In the genomic region with DNA sequence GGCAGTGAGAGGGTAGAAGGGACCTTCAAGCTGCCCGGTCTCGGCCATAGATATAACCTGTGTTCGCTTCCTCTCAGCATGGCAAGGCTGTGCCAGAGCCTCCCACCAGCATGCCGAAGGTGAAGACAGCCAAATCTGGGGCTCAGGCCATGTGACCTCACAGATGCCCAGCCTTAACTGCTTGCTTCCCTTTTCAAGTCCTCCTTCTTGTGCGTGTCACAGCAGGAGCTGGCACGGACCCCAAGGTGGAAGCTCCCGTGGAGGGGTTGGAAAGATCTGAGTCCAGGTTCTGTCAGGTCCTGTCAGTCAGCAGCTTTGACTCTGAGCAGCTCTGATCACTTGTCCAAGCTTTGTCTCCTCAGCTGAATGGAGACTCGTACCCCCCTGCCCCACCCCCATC, we compare ENCODE assay signal across 28 mouse cellular contexts. TPM values are rescaled to one million over a fixed set of nuclear protein-coding genes. Genes with fewer than 3 reads are reported as not detected.
DNase-seq lines count a peak whose midpoint lies in the region; ATAC-seq lines count a peak whose summit lies in the region.
"Had no signal": no experiment of that assay in that cellular context is flagged by ENCODE, and none has a peak within 500 bp of the region (broad histone marks: within the 10 kb centered on the region; RNA-seq: fewer than 3 reads in every experiment).

No protein-coding gene starts in this region.

- H3K9me3 ChIP-seq in hindbrain, embryonic 12.5 days (replicated peaks) = no peaks in the 10 kb centered on the region
- H3K9me3 ChIP-seq: embryonic facial prominence, embryonic 12.5 days; embryonic facial prominence, embryonic 15.5 days; heart, embryonic 12.5 days; heart, embryonic 15.5 days; hindbrain, embryonic 10.5 days had no signal

- H3K27me3 ChIP-seq in hindbrain, embryonic 12.5 days = peaks cover 26% of the 10 kb centered on the region
- H3K27me3 ChIP-seq: embryonic facial prominence, embryonic 12.5 days; embryonic facial prominence, embryonic 15.5 days; heart, embryonic 12.5 days; heart, embryonic 15.5 days had no signal

- H3K36me3 ChIP-seq in hindbrain, embryonic 12.5 days = 0 out of 2 replicates have a peak, but pooled peaks cover 15% of the 10 kb centered on the region
- H3K36me3 ChIP-seq: heart, embryonic 15.5 days had no signal

- ATAC-seq in hindbrain, embryonic 12.5 days (ENCODE audit: low FRiP score) = no peak
- ATAC-seq: activated CD4-positive, CD25-positive, alpha-beta regulatory T cell, adult 4 months; forebrain, embryonic 14.5 days; forebrain, postnatal 0 days; hindbrain, postnatal 0 days; inflammation-experienced regulatory T-cells, adult 6 months; intestine, embryonic 16.5 days had no signal

- no peak overlapping the region for H3K4me3 ChIP-seq in hindbrain, embryonic 12.5 days
- H3K4me3 ChIP-seq: embryonic facial prominence, embryonic 12.5 days; embryonic facial prominence, embryonic 15.5 days; gastrocnemius, adult 2 months; heart, embryonic 12.5 days; heart, embryonic 15.5 days; hindbrain, embryonic 10.5 days had no signal

- no peak overlapping the region for H3K27ac ChIP-seq in hindbrain, embryonic 12.5 days
- H3K27ac ChIP-seq: embryonic facial prominence, embryonic 12.5 days; embryonic facial prominence, embryonic 15.5 days; gastrocnemius, adult 2 months; heart, embryonic 15.5 days; hindbrain, embryonic 10.5 days; hindbrain, embryonic 14.5 days; hindbrain, postnatal 0 days had no signal

- no peak overlapping the region for H3K4me2 ChIP-seq in hindbrain, embryonic 12.5 days (replicated peaks)
- H3K4me2 ChIP-seq: embryonic facial prominence, embryonic 12.5 days; embryonic facial prominence, embryonic 15.5 days; heart, embryonic 12.5 days; heart, embryonic 15.5 days; hindbrain, embryonic 14.5 days had no signal

- H3K4me1 ChIP-seq in hindbrain, embryonic 12.5 days = peaks cover 41% of the 10 kb centered on the region

- no peak overlapping the region for H3K9ac ChIP-seq in hindbrain, embryonic 12.5 days
- H3K9ac ChIP-seq: embryonic facial prominence, embryonic 12.5 days; embryonic facial prominence, embryonic 15.5 days; forebrain, postnatal 0 days; heart, embryonic 12.5 days; heart, embryonic 15.5 days; hindbrain, embryonic 14.5 days had no signal

- DNase-seq in cerebellum, adult 11-12 months = peak; percentile 19
- no peak for DNase-seq in cerebellum, adult 11 months
- DNase-seq in cerebellum, adult 9-10 months = peak; percentile 11
- no peak for DNase-seq in cerebellum, postnatal 4 days (ENCODE audit: low spot score in 2 of 2)
- DNase-seq in cerebellum, postnatal 10 days = peak; percentile 69 to 88
- DNase-seq in cerebellum, postnatal 36 days = peak; percentile 29 to 32
- DNase-seq in heart, adult 18-20 months = no peak
- DNase-seq: adrenal gland, adult 8-10 months; adrenal gland, postnatal 25 days; forebrain, postnatal 0 days; gastrocnemius, adult 2 months; gastrocnemius, postnatal 14 days; heart, adult 11 months; heart, postnatal 10 days; heart, postnatal 36 days; kidney, adult 18-20 months had no signal

- 88% methylated on average over 8 of the region's 8 CpGs for WGBS in hindbrain, embryonic 12.5 days

RNA-seq across cellular contexts. Expression of a gene that starts 29.8 kb away (rescaled TPM):
- 10 to 100 TPM; 48.5 to 51.8 TPM for total RNA-seq in heart, adult 18-20 months (2021)
- polyA plus RNA-seq in hindbrain, embryonic 12.5 days (2016; fragmentation: Nextera tagmentation; extraction: Ambion mirVana) = 18.6 and 20.8 TPM in 2 replicates

Comparison
In these comparisons a context has a peak if more than half of its experiments do, and no peak if none do; other contexts are left out.
1. DNase-seq: peak in cerebellum, adult 11-12 months (single experiment), cerebellum, adult 9-10 months (single experiment), cerebellum, postnatal 10 days (2 of 2) and cerebellum, postnatal 36 days (2 of 2); none in cerebellum, adult 11 months (single experiment), cerebellum, postnatal 4 days (0 of 2) and heart, adult 18-20 months (0 of 2).